Mouse (Mus musculus) heart, adult 2 months (tissue): ENCODE results near the gene Myt1l. TPM values are rescaled to one million over a fixed set of nuclear protein-coding genes. Genes with fewer than 3 reads are reported as not detected.

Experiments
- DNase-seq, 2 experiments: peaks; one replicate each; pipeline ENCODE4 v3.0.0; 2021
- H3K27ac ChIP-seq: fragments of 200-600 bp; 2 replicates; pipeline ENCODE4 v1.8.1; 2022
- H3K27me3 ChIP-seq: fragments of 200-500 bp; 2 replicates; pipeline ENCODE4 v1.6.1; 2012; ENCODE audit warnings: mild to moderate bottlenecking, low read length, inconsistent platforms, mixed read lengths; ENCODE audit not compliant: control insufficient read depth, insufficient read depth
- H3K36me3 ChIP-seq: fragments of 200-500 bp; 2 replicates; pipeline ENCODE4 v1.6.1; 2012; ENCODE audit warnings: low read length, inconsistent platforms; ENCODE audit not compliant: control insufficient read depth, insufficient read depth
- H3K4me1 ChIP-seq: fragments of 200-500 bp; 2 replicates; pipeline ENCODE4 v1.6.1; 2011; ENCODE audit warnings: low read length; ENCODE audit not compliant: control insufficient read depth, insufficient read depth
- H3K4me3 ChIP-seq: fragments of 200-600 bp; 2 replicates; pipeline ENCODE4 v1.8.1; 2022
- H3K79me2 ChIP-seq: fragments of 200-500 bp; replicated peaks from 2 replicates; pipeline ENCODE4 v1.6.1; 2012; ENCODE audit warnings: mild to moderate bottlenecking, inconsistent platforms, low read length, moderate library complexity, mixed read lengths; ENCODE audit not compliant: control insufficient read depth, insufficient read depth
- H3K9ac ChIP-seq: fragments of 200-500 bp; 2 replicates; pipeline ENCODE4 v1.6.1; 2012; ENCODE audit warnings: low read depth, mild to moderate bottlenecking, control low read depth, inconsistent platforms, low read length, mixed read lengths
- CTCF ChIP-seq: fragments of 200-600 bp; IDR thresholded peaks from 2 replicates; pipeline ENCODE4 v1.8.1; 2022; ENCODE audit warnings: antibody characterized with exemption, mild to moderate bottlenecking, moderate library complexity
- EP300 ChIP-seq: fragments of 200-500 bp; IDR thresholded peaks from 2 replicates; pipeline ENCODE4 v1.6.1; 2011; ENCODE audit warnings: low read depth, low read length, control low read depth; ENCODE audit not compliant: insufficient read depth
- POLR2A ChIP-seq: fragments of 200-500 bp; IDR thresholded peaks from 2 replicates; pipeline ENCODE4 v1.6.1; 2011; ENCODE audit warnings: mild to moderate bottlenecking, low read depth, low read length, control low read depth; ENCODE audit not compliant: insufficient read depth
- WGBS: fragments of 180-500 bp; shearing (Covaris S2); methylation state at CpG from one replicate; pipeline ENCODE4 v1.1.7; 2018; 5-methylcytosine and 5-hydroxymethylcytosine counted together
- intact Hi-C: fragments of 180-260 bp; cut with DNase I; formaldehyde crosslinking; loops from one replicate; pipeline ENCODE4 v1.15.1; 2025
- polyA plus RNA-seq: library from polyadenylated mRNA; depleted of rRNA; stranded (reverse); fragments of >200 nt; gene quantifications from 2 replicates; pipeline ENCODE4 v1.2.3, GENCODE M21; 2012
- total RNA-seq, 2 experiments: library from RNA; stranded (reverse); gene quantifications; 2 replicates each; pipeline ENCODE4 v1.2.3; 2021

The Myt1l gene
- total and polyA plus RNA-seq, 3 experiments, result 0.06 TPM; not detected in 2

GRCm38 (mm10) chr12:29772401-29772800, 244.2 kb downstream of the Myt1l start:
- TF ChIP-seq CTCF, result no peak
- no peak for TF ChIP-seq EP300
- no peak for TF ChIP-seq POLR2A
- H3K4me3 ChIP-seq, result no peak overlapping the region
- no peak overlapping the region for H3K27ac ChIP-seq
- no peaks in the 10 kb centered on the region for H3K27me3 ChIP-seq
- H3K36me3 ChIP-seq, result no peaks in the 10 kb centered on the region
- DNase-seq, result no peak
- H3K79me2 ChIP-seq, result no peaks in the 10 kb centered on the region
- H3K9ac ChIP-seq, result no peak overlapping the region
- intact Hi-C loops, result no loop called here
- no peaks in the 10 kb centered on the region for H3K4me1 ChIP-seq

GRCm38 (mm10) chr12:29778901-29779300, 250.7 kb downstream of the Myt1l start:
- Histone ChIP-seq H3K27me3 (no peaks in the 10 kb centered on the region), H3K79me2 (no peaks in the 10 kb centered on the region), H3K4me3 (no peak overlapping the region), H3K9ac (no peak overlapping the region), H3K36me3 (no peaks in the 10 kb centered on the region), H3K27ac (no peak overlapping the region), H3K4me1 (no peaks in the 10 kb centered on the region)
- no peak for DNase-seq
- intact Hi-C loops, result no loop called here
- WGBS, result 81% methylated on average over 2 of the region's 2 CpGs
- TF ChIP-seq POLR2A (no peak), EP300 (no peak), CTCF (no peak)

DNA sequence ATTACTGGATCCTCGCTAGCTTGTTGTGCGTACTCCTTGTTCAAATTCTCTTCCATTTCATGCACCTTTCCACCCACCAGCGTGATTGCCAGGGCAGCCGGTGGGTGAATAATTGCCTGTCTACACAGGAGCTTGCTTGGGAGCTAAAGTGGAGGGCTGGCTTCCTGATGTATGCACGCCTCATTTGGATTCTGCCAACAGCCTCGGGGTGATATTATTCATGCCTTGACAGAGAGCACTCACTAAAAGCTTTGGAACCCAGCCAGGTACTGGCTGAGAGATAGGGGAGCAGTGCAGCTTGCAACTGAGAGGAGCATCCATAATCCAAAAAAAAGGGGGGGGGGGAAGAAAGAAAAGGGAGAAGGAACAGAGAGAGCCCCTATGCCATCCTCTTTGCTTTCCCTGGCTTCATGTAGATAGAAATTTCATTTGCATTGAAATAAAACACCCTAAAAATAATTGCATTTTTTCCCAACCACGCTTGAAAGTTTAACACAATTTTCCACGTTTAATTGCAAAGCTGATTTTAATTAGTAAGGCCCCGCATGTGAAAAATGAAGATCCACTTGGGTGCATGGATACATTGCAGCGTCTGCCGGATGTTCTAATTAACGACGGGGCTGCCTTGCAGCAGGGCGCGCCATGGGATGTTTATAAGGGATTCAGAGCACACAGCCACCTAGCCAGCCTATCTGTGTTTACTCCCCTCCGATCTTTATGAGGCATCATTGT, 261.3 kb downstream of the Myt1l start:
- H3K4me1 ChIP-seq, result no peaks in the 10 kb centered on the region
- no peaks in the 10 kb centered on the region for H3K36me3 ChIP-seq
- no peak overlapping the region for H3K9ac ChIP-seq
- TF ChIP-seq POLR2A (no peak), CTCF (no peak), EP300 (no peak)
- 57% methylated on average over 16 of the region's 16 CpGs for WGBS
- no peaks in the 10 kb centered on the region for H3K79me2 ChIP-seq
- intact Hi-C loops, result no loop called here
- no peaks in the 10 kb centered on the region for H3K27me3 ChIP-seq
- H3K27ac ChIP-seq, result no peak overlapping the region
- H3K4me3 ChIP-seq, result no peak overlapping the region
- no peak for DNase-seq

DNA sequence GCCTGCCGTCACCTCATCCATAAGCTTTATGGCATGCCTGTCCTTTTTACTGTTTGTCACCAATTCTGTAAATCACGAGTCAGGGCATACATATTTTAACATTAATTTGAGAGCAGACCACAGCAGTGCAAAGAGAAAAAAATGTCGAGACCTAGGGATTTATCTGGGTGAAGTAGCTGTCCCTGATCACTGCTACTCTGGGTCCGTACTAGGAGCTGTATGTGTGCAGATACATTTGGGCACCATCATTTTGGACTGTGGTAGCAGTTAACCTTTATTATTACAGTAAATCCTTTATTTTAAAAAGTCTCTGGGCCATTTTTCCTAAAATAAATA, 261.8 kb downstream of the Myt1l start:
- no peaks in the 10 kb centered on the region for H3K4me1 ChIP-seq
- no peaks in the 10 kb centered on the region for H3K27me3 ChIP-seq
- TF ChIP-seq POLR2A, result no peak
- TF ChIP-seq CTCF, result no peak
- TF ChIP-seq EP300, result no peak
- H3K9ac ChIP-seq, result no peak overlapping the region
- no peak overlapping the region for H3K27ac ChIP-seq
- no peak for DNase-seq
- no peak overlapping the region for H3K4me3 ChIP-seq
- intact Hi-C loops, result no loop called here
- 70% methylated on average over 4 of the region's 4 CpGs for WGBS
- no peaks in the 10 kb centered on the region for H3K79me2 ChIP-seq
- H3K36me3 ChIP-seq, result no peaks in the 10 kb centered on the region

- Histone ChIP-seq H3K36me3 (no peaks in the 10 kb centered on the region), H3K27me3 (no peaks in the 10 kb centered on the region), H3K4me3 (no peak overlapping the region), H3K4me1 (no peaks in the 10 kb centered on the region), H3K27ac (no peak overlapping the region), H3K79me2 (no peaks in the 10 kb centered on the region), H3K9ac (no peak overlapping the region)
- 76% methylated on average over 5 of the region's 5 CpGs for WGBS
- intact Hi-C loops, result no loop called here
- TF ChIP-seq POLR2A, result no peak
- TF ChIP-seq EP300, result no peak
- TF ChIP-seq CTCF, result no peak
- DNase-seq, result no peak
These were observed 264.8 kb downstream of the Myt1l start for GRCm38 (mm10) chr12:29792998-29793397.

GRCm38 (mm10) chr12:29795107-29795673, 267.0 kb downstream of the Myt1l start:
- Histone ChIP-seq H3K79me2 (no peaks in the 10 kb centered on the region), H3K4me1 (no peaks in the 10 kb centered on the region), H3K27me3 (no peaks in the 10 kb centered on the region), H3K36me3 (no peaks in the 10 kb centered on the region), H3K9ac (no peak overlapping the region), H3K27ac (no peak overlapping the region), H3K4me3 (no peak overlapping the region)
- no peak for DNase-seq
- intact Hi-C loops, result loop anchor here (2.0 to 5.0 kb wide), 3 partner anchors 42 to 118 kb away; no protein-coding TSS in a partner anchor
- 62% methylated on average over 5 of the region's 5 CpGs for WGBS
- TF ChIP-seq EP300 (no peak), CTCF (peak; percentile 65)
